In the genomic region with DNA sequence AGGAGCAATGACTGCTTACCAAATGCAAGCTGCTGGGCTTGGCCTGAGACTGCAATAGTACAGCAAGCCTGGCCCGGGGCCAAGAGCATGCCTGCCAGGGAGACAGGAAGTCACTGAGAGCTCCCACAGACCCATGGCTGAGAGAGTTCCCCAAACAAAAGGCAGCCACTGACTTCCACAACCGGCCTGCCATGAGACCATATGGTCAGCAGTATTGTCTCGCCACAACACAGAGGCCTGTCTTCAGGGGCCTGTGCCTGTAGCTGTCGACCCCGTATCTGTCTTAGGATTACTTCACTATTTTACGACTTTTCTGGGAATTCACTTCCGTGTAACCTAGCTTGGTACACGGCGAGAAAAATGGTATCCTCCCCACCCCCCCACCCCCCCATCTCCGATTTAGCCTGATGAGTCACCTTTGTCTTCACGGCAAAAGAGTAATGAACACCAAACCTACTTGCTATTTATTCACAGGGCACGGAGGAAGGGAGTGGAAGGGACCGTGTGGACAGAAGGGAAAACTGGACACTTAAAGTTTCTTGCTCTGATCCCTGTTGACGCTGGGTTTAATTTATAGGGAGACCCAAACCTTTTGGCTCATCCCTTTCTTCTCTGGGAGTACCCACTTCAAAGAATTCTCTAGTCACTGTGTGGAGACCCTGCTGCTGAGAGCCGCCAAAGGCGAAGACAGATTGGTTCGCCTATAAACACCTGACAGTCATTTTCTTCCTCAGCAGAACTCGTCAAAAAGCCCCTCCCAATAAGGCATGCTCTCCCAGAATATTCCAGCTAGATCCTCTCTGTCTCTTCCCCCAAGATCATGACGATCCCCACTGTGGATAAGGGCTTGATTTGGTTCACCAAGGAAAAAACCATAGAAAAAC, we compare ENCODE assay signal across 8 mouse cellular contexts. TPM values are rescaled to one million over a fixed set of nuclear protein-coding genes. Genes with fewer than 3 reads are reported as not detected.
DNase-seq lines count a peak whose midpoint lies in the region; ATAC-seq and TF ChIP-seq lines count a peak whose summit lies in the region.

No protein-coding gene starts in this region.

- TF ChIP-seq POLR2A in olfactory bulb, adult 2 months (IDR thresholded peaks at IDR 0.05; ENCODE audit: insufficient read depth, low read depth, low read length): no peak

- TF ChIP-seq CTCF in Patski (IDR thresholded peaks at IDR 0.05): no peak
- no peak for TF ChIP-seq CTCF in lung, postnatal 0 days (IDR thresholded peaks at IDR 0.05)
- no peak for TF ChIP-seq CTCF in olfactory bulb, adult 2 months (IDR thresholded peaks at IDR 0.05; ENCODE audit: insufficient read depth, low read depth, low read length)

- no peaks in the 10 kb centered on the region for H3K9me3 ChIP-seq in hindbrain, embryonic 14.5 days (ENCODE audit: control insufficient read depth, low read length)
- H3K9me3 ChIP-seq in lung, postnatal 0 days (ENCODE audit: low read length): no peaks in the 10 kb centered on the region

- 10% methylated on average over 19 of the region's 19 CpGs for WGBS in hindbrain, embryonic 14.5 days
- WGBS in lung, postnatal 0 days: 12% methylated on average over 19 of the region's 19 CpGs
- 26% methylated on average over 19 of the region's 19 CpGs for WGBS in olfactory bulb, adult 2 months

- CTCF ChIA-PET in Patski (lab: Charles Lee): interaction anchor here (1.0 kb wide), 1 partner anchor 19 kb away, joined by 3 read pairs; no protein-coding TSS in a partner anchor

- H3K4me2 ChIP-seq in hindbrain, embryonic 14.5 days (replicated peaks): peak overlapping the region; percentile 39
- H3K4me2 ChIP-seq in lung, postnatal 0 days (replicated peaks; ENCODE audit: low read depth, low read length): peak overlapping the region; percentile 54

- no peaks in the 10 kb centered on the region for H3K27me3 ChIP-seq in Patski
- no peaks in the 10 kb centered on the region for H3K27me3 ChIP-seq in hindbrain, embryonic 14.5 days (ENCODE audit: control insufficient read depth, insufficient read depth, low read length)
- no peaks in the 10 kb centered on the region for H3K27me3 ChIP-seq in lung, postnatal 0 days (replicated peaks; ENCODE audit: insufficient read depth, low read length)

- in situ Hi-C loops in Patski (cut with MboI; ENCODE audit: low pct_unique_long_range_greater_than_20kb): no loop called here

- TF ChIP-seq EP300 in lung, postnatal 0 days (IDR thresholded peaks at IDR 0.05): peak; percentile 40

- peak overlapping the region; percentile 33; the same call in 1 of the 2 replicates for H3K9ac ChIP-seq in hindbrain, embryonic 14.5 days
- peak overlapping the region; percentile 23; the same call in 1 of the 2 replicates for H3K9ac ChIP-seq in lung, postnatal 0 days (replicated peaks; ENCODE audit: low read depth)

- peak; percentile 97 for DNase-seq in Patski (ENCODE audit: low read depth, low spot score)
- peak; percentile 99 to 100 for DNase-seq in cerebellum, postnatal 25 days
- peak; percentile 92 for DNase-seq in gastrocnemius, adult 18-20 months (ENCODE audit: low spot score)
- peak; percentile 88 for DNase-seq in hindbrain, embryonic 14.5 days (ENCODE audit: low spot score)
- DNase-seq in layer of hippocampus, postnatal 25 days (ENCODE audit: extremely low spot score in 1 of 2, low spot score in 1 of 2): peak; percentile 54 to 78
- DNase-seq in lung, postnatal 0 days (ENCODE audit: low spot score): peak; percentile 97
- peak; percentile 78 to 80 for DNase-seq in thymus, adult 18-20 months

- peak overlapping the region; percentile 83 for H3K27ac ChIP-seq in hindbrain, embryonic 14.5 days
- peak overlapping the region; percentile 93 for H3K27ac ChIP-seq in lung, postnatal 0 days (ENCODE audit: low read length)
- H3K27ac ChIP-seq in olfactory bulb, adult 2 months (ENCODE audit: insufficient read depth, low read depth, low read length): peak overlapping the region; percentile 48; the same call in 1 of the 2 replicates

- POLR2A ChIA-PET in Patski (lab: Charles Lee): interaction anchor here (0.5 to 1.1 kb wide), 4 partner anchors 13 to 400 kb away, joined by 3 to 6 read pairs (median 4); no protein-coding TSS in a partner anchor

- H3K4me1 ChIP-seq in hindbrain, embryonic 14.5 days (replicated peaks; ENCODE audit: control insufficient read depth, insufficient read depth, low read length): peaks cover 23% of the 10 kb centered on the region
- H3K4me1 ChIP-seq in lung, postnatal 0 days (ENCODE audit: insufficient read depth, low read depth, low read length): peaks cover 19% of the 10 kb centered on the region; the same call in 1 of the 2 replicates
- peaks cover 18% of the 10 kb centered on the region for H3K4me1 ChIP-seq in olfactory bulb, adult 2 months (ENCODE audit: control insufficient read depth, insufficient read depth, low read length)

- no peak overlapping the region for H3K4me3 ChIP-seq in hindbrain, embryonic 14.5 days (replicated peaks; ENCODE audit: low read length)
- peak overlapping the region; percentile 11; the same call in 1 of the 2 replicates for H3K4me3 ChIP-seq in lung, postnatal 0 days (ENCODE audit: low read depth, low read length)
- H3K4me3 ChIP-seq in olfactory bulb, adult 2 months (ENCODE audit: insufficient read depth, low read depth, low read length): no peak overlapping the region

- ATAC-seq in Patski: peak; percentile 80
- peak; percentile 88 for ATAC-seq in hindbrain, embryonic 14.5 days (ENCODE audit: low FRiP score)
- ATAC-seq in lung, postnatal 0 days: peak; percentile 95

- H3K36me3 ChIP-seq in hindbrain, embryonic 14.5 days (replicated peaks; ENCODE audit: control insufficient read depth, insufficient read depth): no peaks in the 10 kb centered on the region
- no peaks in the 10 kb centered on the region for H3K36me3 ChIP-seq in lung, postnatal 0 days (ENCODE audit: insufficient read depth, low read length)

RNA-seq across cellular contexts. Expression of a gene that starts 16.2 kb away (rescaled TPM):
- 7.7 TPM for polyA plus RNA-seq in Patski (2021)
- total RNA-seq in gastrocnemius, adult 18-20 months (2021): 1 to 10 TPM; 2.3 to 2.6 TPM
- polyA plus RNA-seq in hindbrain, embryonic 14.5 days (2014; fragmentation: Nextera tagmentation; extraction: Ambion mirVana): 6.6 and 8.0 TPM in 2 replicates
- 10 to 100 TPM in 1 of 2 experiments, 1 to 10 TPM in 1; 7.3 to 10.0 TPM for total RNA-seq in layer of hippocampus, postnatal 25 days (2021)
- polyA plus RNA-seq in lung, postnatal 0 days (2015; fragmentation: Nextera tagmentation; extraction: Ambion mirVana): 5.6 and 7.2 TPM in 2 replicates
- polyA plus RNA-seq in olfactory bulb, adult 2 months (2012; ENCODE audit: insufficient read depth, insufficient read length, low replicate concordance, missing spikeins): not detected in 2 replicates
